Mouse (Mus musculus): ENCODE results near the gene Plaa.
"Not testable (repeated sequence)": the region's sequence is repeated elsewhere in the genome, so short reads cannot be mapped to it uniquely, and the experiment has no call there.

Plaa gene

GRCm38 (mm10) chr4:94603031-94603629 is at the start of gene Plaa:
Gene Plaa, minus strand, starts transcription at chr4:94603244.
- DNase-seq (ENCODE audit: low spot score) = peak; percentile 90

GRCm38 (mm10) chr4:94650426-94651175 is 47.6 kb upstream of the Plaa start:
- DNase-seq (ENCODE audit: low spot score) = not testable (repeated sequence)

- no peak for DNase-seq (ENCODE audit: low spot score)
Measured at GRCm38 (mm10) chr4:94649920-94650319, 46.9 kb upstream of the Plaa start, which contains the start of gene Lrrc19. Gene Lrrc19, minus strand, starts transcription at chr4:94650144.

- no peak for DNase-seq (ENCODE audit: low spot score)
Measured at GRCm38 (mm10) chr4:94643141-94643540, 40.1 kb upstream of the Plaa start.

- DNase-seq (ENCODE audit: low spot score) = no peak
Measured at GRCm38 (mm10) chr4:94620077-94620476, 17.0 kb upstream of the Plaa start.

- DNase-seq (ENCODE audit: low spot score) = no peak
Measured at GRCm38 (mm10) chr4:94614627-94615006, 11.6 kb upstream of the Plaa start.

GRCm38 (mm10) chr4:94613972-94614626 is 11.1 kb upstream of the Plaa start, which contains the start of gene Ift74:
Gene Ift74, plus strand, starts transcription at chr4:94614491.
- DNase-seq (ENCODE audit: low spot score) = peak; percentile 90

GRCm38 (mm10) chr4:94610339-94610738 is 7.3 kb upstream of the Plaa start:
- no peak for DNase-seq (ENCODE audit: low spot score)

- no peak for DNase-seq (ENCODE audit: low spot score)
Measured at GRCm38 (mm10) chr4:94605591-94605990, 2.5 kb upstream of the Plaa start.

- DNase-seq (ENCODE audit: low spot score) = no peak
Measured at GRCm38 (mm10) chr4:94604452-94605019, 1.5 kb upstream of the Plaa start.

- no peak for DNase-seq (ENCODE audit: low spot score)
Measured at GRCm38 (mm10) chr4:94602496-94603030, 481 bp downstream of the Plaa start.

GRCm38 (mm10) chr4:94601395-94601794 is 1.6 kb downstream of the Plaa start:
- no peak for DNase-seq (ENCODE audit: low spot score)

- DNase-seq (ENCODE audit: low spot score) = no peak
Measured at GRCm38 (mm10) chr4:94592709-94593108, 10.3 kb downstream of the Plaa start.

GRCm38 (mm10) chr4:94591765-94592381 is 11.2 kb downstream of the Plaa start:
- DNase-seq (ENCODE audit: low spot score) = no peak

- DNase-seq (ENCODE audit: low spot score) = no peak
Measured at GRCm38 (mm10) chr4:94572677-94573076, 30.4 kb downstream of the Plaa start.

GRCm38 (mm10) chr4:94564297-94564696 is 38.7 kb downstream of the Plaa start:
- no peak for DNase-seq (ENCODE audit: low spot score)

GRCm38 (mm10) chr4:94561954-94562648 is 40.9 kb downstream of the Plaa start:
- DNase-seq (ENCODE audit: low spot score) = no peak

- no peak for DNase-seq (ENCODE audit: low spot score)
Measured at GRCm38 (mm10) chr4:94560316-94560715, 42.7 kb downstream of the Plaa start.

GRCm38 (mm10) chr4:94559266-94559665 is 43.8 kb downstream of the Plaa start:
- DNase-seq (ENCODE audit: low spot score) = no peak

- DNase-seq (ENCODE audit: low spot score) = no peak
Measured at GRCm38 (mm10) chr4:94557145-94557544, 45.9 kb downstream of the Plaa start.

All from left cerebral cortex, adult 11 months (tissue).